Mouse (Mus musculus): ENCODE measurements at regions not wholly inside any gene's neighbourhood (a gene's known extent, or its start where the extent isn't known, plus 50 kb on each side); places are given as distances from the start of the nearest gene placed in this dataset.

- DNase-seq: no peak
These were observed 169.7 kb downstream of the Nrp2 start for GRCm38 (mm10) chr1:62872771-62873170.

GRCm38 (mm10) chr1:62875631-62876030, 172.5 kb downstream of the Nrp2 start:
- no peak for DNase-seq

GRCm38 (mm10) chr1:62876685-62877084, 173.6 kb downstream of the Nrp2 start:
- no peak for DNase-seq

- no peak for DNase-seq
These were observed 177.8 kb downstream of the Nrp2 start for GRCm38 (mm10) chr1:62880882-62881291.

- no peak for DNase-seq
These were observed 178.4 kb downstream of the Nrp2 start for GRCm38 (mm10) chr1:62881477-62881876.

- no peak for DNase-seq
These were observed 178.9 kb downstream of the Nrp2 start for GRCm38 (mm10) chr1:62882028-62882427.

- DNase-seq: no peak
These were observed 181.9 kb downstream of the Nrp2 start for GRCm38 (mm10) chr1:62884876-62885480.

GRCm38 (mm10) chr1:62887585-62888483, 184.7 kb downstream of the Nrp2 start:
- DNase-seq: no peak

GRCm38 (mm10) chr1:62901375-62901774, 198.3 kb downstream of the Nrp2 start:
- DNase-seq: peak; percentile 63

- no peak for DNase-seq
These were observed 198.8 kb downstream of the Nrp2 start for GRCm38 (mm10) chr1:62901871-62902270.

- DNase-seq: no peak
These were observed 199.9 kb downstream of the Nrp2 start for GRCm38 (mm10) chr1:62902931-62903453.

- DNase-seq: no peak
These were observed 202.7 kb downstream of the Nrp2 start for GRCm38 (mm10) chr1:62905739-62906138.

- no peak for DNase-seq
These were observed 204.2 kb downstream of the Nrp2 start for GRCm38 (mm10) chr1:62907243-62907642.
